Mouse (Mus musculus) splenic B cell, adult 2 months (primary cell): ENCODE measurements around the gene Bloc1s1.
A peak's percentile ranks its signal among the peaks of the same experiment; 100 is the strongest.

Experiments
- DNase-seq: peaks from one replicate; pipeline ENCODE4 v3.0.0-alpha.2; 2011; ENCODE audit warnings: low read depth, low spot score
- H3K27me3 ChIP-seq: 2 replicates; pipeline ENCODE4 v1.6.1; 2012; ENCODE audit warnings: mild to moderate bottlenecking, low read length, moderate library complexity, mixed read lengths; ENCODE audit not compliant: control insufficient read depth, poor library complexity, insufficient read depth, severe bottlenecking
- H3K36me3 ChIP-seq: 2 replicates; pipeline ENCODE4 v1.6.1; 2012; ENCODE audit warnings: mild to moderate bottlenecking, low read length, moderate library complexity, mixed read lengths; ENCODE audit not compliant: control insufficient read depth, poor library complexity, insufficient read depth, severe bottlenecking

The Bloc1s1 gene

DNA sequence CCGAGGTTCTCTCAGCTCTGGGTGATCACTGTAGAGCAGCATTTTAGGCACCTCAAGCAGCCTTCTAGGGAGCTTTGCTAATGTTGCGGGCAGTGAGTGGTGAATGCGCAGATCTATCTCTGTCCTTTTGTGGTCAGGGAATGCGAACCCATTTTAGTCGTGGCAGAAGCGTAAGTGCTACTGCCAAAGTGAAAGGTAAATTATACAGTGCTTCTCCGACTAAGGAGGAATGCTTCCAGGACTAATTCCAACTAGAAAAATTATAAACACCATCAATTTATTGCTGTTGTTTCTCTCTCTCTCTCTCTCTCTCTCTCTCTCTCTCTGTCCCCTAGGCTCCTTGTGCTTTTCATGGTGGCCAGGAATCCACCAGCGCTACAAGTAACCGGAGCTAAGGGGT lies at the start of gene Bloc1s1:
Gene Bloc1s1, minus strand, starts transcription at position 101 of the 400 bp plus-strand sequence.
- H3K27me3 ChIP-seq, result no peaks in the 10 kb centered on the region
- DNase-seq, result no peak
- H3K36me3 ChIP-seq, result no peaks in the 10 kb centered on the region; the same call in 1 of the 2 replicates

DNA sequence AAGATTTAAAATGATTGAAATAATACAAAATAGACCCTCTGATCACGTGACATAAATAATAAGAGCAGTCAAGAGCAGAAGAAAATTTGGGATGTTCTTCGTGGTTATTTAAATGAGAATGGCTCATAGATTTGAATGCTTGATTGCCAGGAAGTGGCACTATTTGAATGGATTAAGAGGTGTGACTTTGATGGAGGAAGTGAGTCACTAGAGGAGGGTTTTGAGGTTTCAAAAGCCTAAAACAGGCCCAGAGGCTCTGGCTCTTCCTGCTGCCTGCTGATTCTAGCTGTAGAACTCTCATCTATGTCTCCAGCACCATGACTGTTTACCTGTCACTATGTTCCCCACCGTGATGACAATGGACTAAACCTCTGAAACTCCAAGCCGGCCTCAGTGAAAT lies 49.0 kb upstream of the Bloc1s1 start:
- Histone ChIP-seq H3K27me3 (no peaks in the 10 kb centered on the region), H3K36me3 (no peaks in the 10 kb centered on the region)
- DNase-seq, result no peak

DNA sequence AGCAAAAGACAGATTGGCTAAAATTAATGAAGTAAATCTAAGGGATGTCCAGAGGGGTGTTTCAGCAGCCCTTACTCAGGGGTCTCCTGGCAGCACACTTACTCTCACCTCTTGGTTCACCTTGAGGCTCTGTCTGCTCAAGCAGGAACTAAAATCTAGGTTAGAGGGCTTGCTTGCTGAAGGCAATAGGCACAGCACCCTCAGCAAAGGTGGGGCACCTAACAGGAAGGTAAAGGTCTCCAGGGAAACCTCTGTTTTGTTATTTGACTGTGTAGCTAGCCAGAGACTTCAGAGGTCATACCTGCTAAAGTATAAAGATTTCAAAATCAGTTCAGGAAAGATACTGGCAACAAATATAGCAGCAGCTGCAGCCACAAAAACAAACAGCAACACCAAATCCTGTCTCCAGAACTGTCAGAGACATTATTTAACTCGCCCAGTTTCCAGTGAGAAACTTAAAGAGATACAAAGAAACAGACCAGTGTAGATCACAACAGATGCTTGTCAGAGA lies 47.0 kb upstream of the Bloc1s1 start:
- DNase-seq, result no peak
- Histone ChIP-seq H3K36me3 (no peaks in the 10 kb centered on the region), H3K27me3 (no peaks in the 10 kb centered on the region)

DNA sequence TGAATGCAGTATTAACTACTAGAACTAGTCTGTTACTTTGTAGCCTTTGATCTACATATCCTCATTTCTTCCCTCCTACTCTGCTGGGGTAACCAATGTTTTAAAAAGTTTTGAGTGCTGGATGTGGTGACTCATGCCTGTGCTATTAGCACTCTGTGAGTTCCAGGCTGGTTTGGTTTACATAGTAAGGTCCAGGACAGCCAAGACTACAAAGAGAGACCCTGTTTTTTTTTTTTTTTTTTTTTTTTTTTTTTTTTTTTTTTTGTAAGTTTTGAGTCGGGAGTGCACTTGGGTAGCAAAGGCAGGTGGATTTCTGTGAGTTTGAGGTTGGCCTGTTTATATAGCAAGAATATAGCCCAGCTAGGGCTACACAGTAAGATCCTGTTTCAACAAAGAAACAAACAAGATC lies 44.5 kb upstream of the Bloc1s1 start:
- H3K36me3 ChIP-seq, result no peaks in the 10 kb centered on the region
- DNase-seq, result no peak
- H3K27me3 ChIP-seq, result no peaks in the 10 kb centered on the region

DNA sequence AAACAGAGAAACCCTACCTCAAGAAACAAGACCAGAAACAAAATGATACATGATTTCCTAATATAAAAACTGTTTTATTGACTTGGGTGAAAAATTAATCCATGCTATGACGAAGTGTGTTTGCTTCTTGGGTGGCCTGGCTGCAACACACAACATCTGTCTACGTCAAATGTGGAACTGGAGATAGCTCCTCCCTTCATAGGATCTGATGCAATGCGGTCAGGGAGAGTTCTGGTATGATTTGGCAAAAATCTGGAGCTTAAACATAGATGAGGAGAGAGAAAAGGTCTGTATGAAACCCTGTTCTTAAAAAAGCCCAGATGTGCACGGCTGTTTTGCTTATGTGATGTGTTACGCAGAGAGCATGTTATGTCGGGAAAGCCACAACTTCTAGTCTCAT lies 42.0 kb upstream of the Bloc1s1 start:
- Histone ChIP-seq H3K27me3 (no peaks in the 10 kb centered on the region), H3K36me3 (no peaks in the 10 kb centered on the region)
- DNase-seq, result no peak

DNA sequence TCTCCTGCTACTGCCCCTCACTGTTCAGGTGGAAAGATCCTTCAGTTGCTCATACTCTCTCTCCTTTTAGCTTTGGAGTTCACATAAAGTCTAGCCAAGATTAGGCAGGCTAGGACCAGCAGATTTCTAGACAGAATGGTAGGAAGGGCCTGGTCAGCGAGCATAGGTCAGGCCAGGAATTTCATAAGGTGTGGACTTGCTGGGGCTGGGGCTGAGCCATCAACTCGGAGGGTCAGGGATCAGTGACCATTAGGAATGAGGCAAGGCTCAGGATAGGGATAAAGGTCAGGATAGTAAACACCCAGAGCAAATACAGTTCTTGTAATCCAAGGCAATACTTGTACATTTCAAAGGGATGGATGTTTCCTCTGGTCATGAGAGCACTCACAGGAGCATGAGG lies 41.1 kb upstream of the Bloc1s1 start:
- DNase-seq, result no peak
- H3K27me3 ChIP-seq, result no peaks in the 10 kb centered on the region
- no peaks in the 10 kb centered on the region for H3K36me3 ChIP-seq

DNA sequence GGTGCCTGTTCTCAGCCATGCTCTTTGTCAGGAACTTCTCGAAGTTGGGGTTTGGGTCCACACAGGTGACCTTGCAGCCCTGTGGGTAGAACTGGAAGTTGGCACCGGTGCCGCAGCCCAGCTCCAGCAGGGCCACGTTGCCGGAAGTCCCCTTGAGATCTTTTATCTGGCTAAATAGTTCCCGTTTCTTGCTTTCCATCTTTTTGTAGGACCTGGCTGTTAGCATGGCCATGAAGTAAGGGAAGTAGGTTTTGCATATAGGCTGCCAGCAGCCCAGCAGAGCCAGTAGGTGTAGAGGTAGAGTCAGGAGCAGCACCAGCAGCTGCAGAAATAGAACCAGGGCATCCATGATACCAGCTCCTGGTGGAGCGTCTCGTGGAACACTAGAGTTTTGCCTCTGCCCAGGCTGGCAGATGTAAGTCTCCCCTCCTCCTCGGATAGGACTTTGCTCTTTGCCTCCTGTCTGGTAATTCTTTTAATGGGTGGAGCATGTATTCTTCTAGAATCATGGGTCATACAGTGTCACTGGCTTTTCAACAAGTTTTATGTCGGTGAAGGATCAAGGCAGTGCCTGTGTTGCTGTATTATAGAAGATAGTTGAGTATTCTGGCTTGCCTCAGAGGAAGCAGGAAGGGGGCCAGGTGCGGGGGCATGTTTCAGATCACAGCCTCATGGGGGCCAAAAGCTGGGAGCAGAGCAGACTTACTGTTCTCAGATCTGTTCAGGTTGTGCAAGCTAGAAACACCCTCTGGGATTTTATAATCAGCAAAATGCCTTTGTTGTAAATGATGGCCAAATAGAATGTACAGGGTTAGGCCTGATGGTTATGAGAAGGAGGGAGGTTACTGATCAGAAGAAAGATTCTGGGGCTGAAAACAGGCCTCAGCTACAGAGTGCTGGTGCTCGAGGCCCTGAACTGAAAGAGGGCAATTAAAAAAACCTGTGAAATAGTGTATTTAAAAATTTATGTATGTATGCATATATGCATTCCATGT lies 37.1 kb upstream of the Bloc1s1 start, which contains the start of gene Mettl7b:
Gene Mettl7b, minus strand, starts transcription at position 399 of the 995 bp plus-strand sequence.
- no peak for DNase-seq
- no peaks in the 10 kb centered on the region for H3K27me3 ChIP-seq

DNA sequence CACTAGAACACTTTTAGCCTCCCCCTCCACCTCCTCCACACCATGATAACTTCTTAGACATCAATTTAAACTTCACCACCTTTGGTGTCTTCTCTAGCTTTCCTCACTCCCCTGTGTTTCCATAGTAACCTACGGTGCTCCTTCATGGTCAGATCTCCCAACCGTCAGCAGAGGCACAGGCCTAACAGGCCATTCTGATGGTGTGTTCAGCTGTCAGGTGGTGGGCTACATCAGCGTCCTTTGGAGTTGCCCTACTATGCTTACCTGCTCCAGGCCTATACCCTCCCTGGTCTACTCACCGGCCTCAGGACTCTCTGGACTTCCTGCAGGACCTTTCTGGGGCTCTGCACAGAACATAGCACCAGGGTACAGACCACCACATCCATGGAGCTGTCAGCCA lies 36.3 kb upstream of the Bloc1s1 start:
- no peaks in the 10 kb centered on the region for H3K36me3 ChIP-seq
- no peaks in the 10 kb centered on the region for H3K27me3 ChIP-seq
- DNase-seq, result no peak

More for the DNA sequence above, 37.1 kb upstream of the Bloc1s1 start, which contains the start of gene Mettl7b:
- H3K36me3 ChIP-seq, result no peaks in the 10 kb centered on the region

DNA sequence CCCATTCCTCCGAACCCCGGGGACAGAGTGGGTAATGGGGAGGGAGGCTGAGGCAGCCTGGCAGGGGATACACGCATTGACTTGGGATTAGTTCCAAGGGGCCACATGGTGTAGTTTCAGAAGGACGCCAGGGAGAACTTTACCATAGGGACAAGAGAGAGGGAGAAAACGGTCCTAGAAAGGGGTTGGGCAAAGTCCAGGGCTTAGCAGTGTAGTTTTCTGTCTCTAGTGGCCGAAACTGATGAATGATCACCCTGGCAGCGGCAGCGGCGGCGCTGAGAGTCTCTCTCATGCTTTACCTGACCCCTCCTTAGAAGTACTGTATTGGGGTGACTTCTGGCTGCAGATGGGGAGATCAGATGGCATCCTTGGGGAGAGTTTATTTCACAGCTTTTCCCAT lies 34.5 kb upstream of the Bloc1s1 start:
- Histone ChIP-seq H3K27me3 (no peaks in the 10 kb centered on the region), H3K36me3 (no peaks in the 10 kb centered on the region)
- DNase-seq, result no peak

DNA sequence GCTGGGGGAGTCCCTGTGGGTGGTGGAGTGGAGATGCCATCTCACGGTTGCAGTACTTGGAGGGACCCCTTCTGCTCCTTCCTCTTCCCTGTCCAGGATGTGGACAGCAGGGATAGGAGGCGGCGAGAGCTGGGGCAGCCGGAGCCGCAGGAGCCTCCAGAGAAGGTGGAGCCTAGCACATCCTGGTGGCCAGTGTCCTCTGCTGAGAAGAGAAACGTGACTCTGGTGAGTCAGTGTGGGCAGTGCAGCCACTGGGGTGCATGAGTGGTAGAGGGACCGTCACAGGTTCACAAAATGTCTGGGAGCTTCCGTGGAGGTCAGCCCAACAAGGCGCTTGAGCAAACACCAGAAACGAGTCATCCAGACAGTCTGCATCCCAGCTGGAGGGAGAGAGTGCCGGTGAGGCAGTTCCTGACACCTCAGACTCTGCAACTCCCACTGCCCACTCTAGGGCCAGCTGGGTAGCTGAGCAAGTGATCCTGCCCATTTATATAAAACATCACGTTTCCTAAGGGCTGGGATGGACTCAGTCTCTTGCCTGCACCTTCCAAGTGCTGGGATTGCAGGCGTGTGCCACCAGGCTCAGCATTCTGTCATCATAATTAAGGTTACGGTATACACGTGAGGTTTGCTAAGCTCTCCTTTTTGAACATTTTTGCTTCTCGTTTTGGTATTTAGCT lies 26.5 kb upstream of the Bloc1s1 start:
- DNase-seq, result no peak
- no peaks in the 10 kb centered on the region for H3K36me3 ChIP-seq
- no peaks in the 10 kb centered on the region for H3K27me3 ChIP-seq

DNA sequence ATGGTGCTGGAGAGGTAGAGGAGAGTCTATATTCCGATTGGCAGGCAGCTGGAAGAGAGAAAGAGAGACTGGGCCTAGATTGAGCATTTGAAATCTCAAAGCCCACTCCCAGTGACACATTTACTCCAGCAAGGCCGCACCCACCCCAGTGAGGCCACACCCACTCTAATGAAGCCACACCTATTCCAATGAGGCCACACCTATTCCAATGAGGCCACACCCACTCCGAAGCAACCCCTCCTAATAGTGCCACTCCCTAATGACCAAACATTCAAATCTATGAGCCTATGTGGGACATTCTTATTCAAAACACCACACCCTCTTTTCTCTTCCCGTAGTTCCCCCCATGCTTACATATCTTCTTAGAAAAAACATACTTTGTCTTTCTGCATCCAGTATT lies 23.7 kb upstream of the Bloc1s1 start:
- Histone ChIP-seq H3K27me3 (no peaks in the 10 kb centered on the region), H3K36me3 (no peaks in the 10 kb centered on the region)
- no peak for DNase-seq

DNA sequence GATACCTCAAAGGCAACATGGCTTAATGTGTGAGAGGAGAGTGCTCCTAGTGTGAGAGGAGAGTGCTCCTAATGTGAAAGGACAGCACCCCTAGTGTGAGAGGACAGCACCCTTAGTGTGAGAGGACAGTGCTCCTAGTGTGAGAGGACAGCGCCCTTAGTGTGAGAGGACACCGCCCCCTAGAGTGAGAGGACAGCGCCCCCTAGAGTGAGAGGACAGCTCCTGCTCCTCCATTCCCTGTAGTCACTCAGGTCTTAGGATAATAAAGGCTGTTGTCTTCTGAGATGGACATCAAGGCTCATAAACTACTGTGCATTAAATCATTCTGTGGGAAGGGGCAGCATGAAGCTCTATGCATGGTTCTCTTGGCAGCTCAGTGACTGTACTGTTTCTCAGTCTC lies 21.8 kb upstream of the Bloc1s1 start:
- Histone ChIP-seq H3K27me3 (no peaks in the 10 kb centered on the region), H3K36me3 (no peaks in the 10 kb centered on the region)
- DNase-seq, result peak; percentile 24

DNA sequence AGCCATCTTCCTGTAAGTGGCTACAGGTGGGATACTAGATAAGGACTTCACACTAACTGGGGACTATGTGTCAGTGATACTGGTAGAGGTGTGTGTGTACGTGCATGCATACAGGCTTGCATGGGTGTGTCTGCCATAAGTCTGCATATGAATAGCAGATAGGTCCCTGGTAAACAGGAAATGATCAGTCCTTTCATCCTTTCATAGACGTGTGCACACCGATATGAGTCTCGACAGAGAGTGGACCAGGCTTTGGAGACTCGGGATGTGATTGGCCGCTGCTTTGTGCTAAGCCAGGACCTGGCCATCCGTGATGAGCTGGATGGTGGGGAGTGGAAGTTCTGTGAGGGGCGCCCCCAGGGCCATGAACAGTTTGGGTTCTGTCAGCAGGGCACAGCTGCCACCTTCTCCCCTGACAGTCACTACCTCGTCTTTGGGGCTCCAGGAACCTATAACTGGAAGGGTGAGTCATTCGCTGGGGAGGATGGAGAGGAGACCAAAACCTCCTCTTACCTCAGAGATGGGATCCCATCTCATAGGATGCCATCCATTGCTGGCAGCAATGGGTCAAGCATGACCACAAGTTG lies 16.7 kb upstream of the Bloc1s1 start:
- no peaks in the 10 kb centered on the region; the same call in 1 of the 2 replicates for H3K27me3 ChIP-seq
- no peak for DNase-seq

DNA sequence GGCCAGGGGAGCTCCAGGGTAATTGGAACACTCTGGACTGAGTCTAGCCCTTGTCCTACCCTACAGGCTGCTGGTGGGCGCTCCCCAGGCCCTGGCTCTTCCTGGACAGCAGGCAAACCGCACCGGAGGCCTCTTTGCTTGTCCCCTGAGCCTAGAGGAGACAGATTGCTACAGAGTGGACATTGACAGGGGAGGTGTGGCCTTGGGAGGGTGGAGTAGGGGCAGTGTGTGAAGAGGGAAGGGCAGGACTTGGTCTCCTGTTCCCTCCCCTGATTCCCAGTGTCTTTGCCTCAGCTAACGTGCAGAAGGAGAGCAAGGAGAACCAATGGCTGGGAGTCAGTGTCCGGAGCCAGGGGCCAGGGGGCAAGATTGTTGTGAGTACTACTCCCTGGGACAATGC lies 15.1 kb upstream of the Bloc1s1 start:
- no peaks in the 10 kb centered on the region; the same call in 1 of the 2 replicates for H3K27me3 ChIP-seq
- H3K36me3 ChIP-seq, result no peaks in the 10 kb centered on the region
- no peak for DNase-seq

More for the DNA sequence above, 16.7 kb upstream of the Bloc1s1 start:
- no peaks in the 10 kb centered on the region for H3K36me3 ChIP-seq
